Mouse (Mus musculus): ENCODE results near the gene 5730596B20Rik.

Gene 5730596B20Rik

GRCm38 (mm10) chr6:52212556-52213118 is 35.3 kb downstream of the 5730596B20Rik start:
- DNase-seq (ENCODE audit: low read depth, low spot score): no peak

- no peak for DNase-seq (ENCODE audit: low read depth, low spot score)
Observed at GRCm38 (mm10) chr6:52213119-52213986, 36.1 kb downstream of the 5730596B20Rik start, which contains the start of the genes Hoxa3 and Gm28308. Hoxa3 (minus strand) TSS chr6:52213336. Gm28308 (minus strand) TSS chr6:52213339.

- DNase-seq (ENCODE audit: low read depth, low spot score): no peak
Observed at GRCm38 (mm10) chr6:52214271-52214670, 37.0 kb downstream of the 5730596B20Rik start.

DNA sequence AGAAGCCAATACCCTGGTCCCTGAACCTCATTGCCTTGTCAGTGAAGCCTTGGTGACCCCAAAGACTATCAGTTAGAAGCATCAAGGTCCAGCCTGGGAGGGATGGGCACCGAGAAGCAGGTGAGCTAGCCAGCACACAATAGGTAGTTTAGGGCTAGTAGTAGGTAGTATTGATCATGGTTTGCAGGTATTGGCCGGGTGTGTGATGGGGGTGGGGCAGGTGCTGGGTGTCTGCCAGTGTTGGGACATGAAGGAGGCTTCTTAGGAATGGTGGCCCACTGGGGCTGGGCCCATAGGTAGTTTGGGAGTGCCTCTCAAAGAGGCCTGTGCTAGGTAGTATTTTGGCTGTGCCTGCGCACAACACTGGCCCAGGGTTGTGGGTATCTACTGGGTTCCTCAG is 37.8 kb downstream of the 5730596B20Rik start:
- no peak for DNase-seq (ENCODE audit: low read depth, low spot score)

- DNase-seq (ENCODE audit: low read depth, low spot score): no peak
Observed at GRCm38 (mm10) chr6:52215771-52216535, 38.7 kb downstream of the 5730596B20Rik start.

GRCm38 (mm10) chr6:52216691-52217458 is 39.6 kb downstream of the 5730596B20Rik start:
- DNase-seq (ENCODE audit: low read depth, low spot score): no peak

- no peak for DNase-seq (ENCODE audit: low read depth, low spot score)
Observed at GRCm38 (mm10) chr6:52217459-52217768, 40.1 kb downstream of the 5730596B20Rik start.

- DNase-seq (ENCODE audit: low read depth, low spot score): no peak
Observed at GRCm38 (mm10) chr6:52217895-52218642, 40.8 kb downstream of the 5730596B20Rik start.

- DNase-seq (ENCODE audit: low read depth, low spot score): no peak
Observed at GRCm38 (mm10) chr6:52218643-52219215, 41.4 kb downstream of the 5730596B20Rik start.

DNA sequence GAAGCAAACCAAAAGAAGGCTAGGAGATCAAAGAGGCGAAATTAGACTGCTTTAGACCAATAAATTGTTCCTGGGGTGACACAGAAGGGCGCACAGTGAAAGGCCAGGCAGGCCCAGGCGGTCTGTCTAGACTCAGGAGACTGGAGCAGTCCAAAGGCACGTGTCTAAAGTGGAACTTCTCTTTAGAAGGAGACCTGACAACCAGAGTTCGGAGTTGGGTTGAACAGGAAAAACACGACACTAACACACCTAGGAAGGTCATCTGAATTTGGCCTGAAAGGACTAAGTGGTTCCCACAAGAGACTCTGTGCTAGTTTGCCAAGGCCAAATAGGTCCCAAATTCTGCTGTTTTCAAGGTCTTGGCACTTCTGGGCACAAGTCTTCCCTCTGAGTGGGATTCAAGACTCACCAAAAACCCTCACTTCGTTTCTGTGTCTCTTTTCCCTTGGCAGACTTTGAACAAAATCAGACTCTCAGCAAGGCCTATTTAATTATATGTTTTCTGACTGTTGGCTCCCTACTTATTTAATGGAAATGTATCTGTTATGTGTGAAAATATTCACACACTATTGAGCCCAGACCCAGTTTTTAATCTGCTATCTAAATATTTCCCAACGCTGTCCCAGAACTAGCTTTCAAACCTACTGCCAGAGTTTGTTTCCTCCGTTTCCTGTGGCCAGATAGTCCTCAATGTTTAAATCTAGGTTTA is 42.1 kb downstream of the 5730596B20Rik start:
- no peak for DNase-seq (ENCODE audit: low read depth, low spot score)

- no peak for DNase-seq (ENCODE audit: low read depth, low spot score)
Observed at GRCm38 (mm10) chr6:52220003-52220864, 42.9 kb downstream of the 5730596B20Rik start.

GRCm38 (mm10) chr6:52220865-52221310 is 43.6 kb downstream of the 5730596B20Rik start:
- no peak for DNase-seq (ENCODE audit: low read depth, low spot score)

DNA sequence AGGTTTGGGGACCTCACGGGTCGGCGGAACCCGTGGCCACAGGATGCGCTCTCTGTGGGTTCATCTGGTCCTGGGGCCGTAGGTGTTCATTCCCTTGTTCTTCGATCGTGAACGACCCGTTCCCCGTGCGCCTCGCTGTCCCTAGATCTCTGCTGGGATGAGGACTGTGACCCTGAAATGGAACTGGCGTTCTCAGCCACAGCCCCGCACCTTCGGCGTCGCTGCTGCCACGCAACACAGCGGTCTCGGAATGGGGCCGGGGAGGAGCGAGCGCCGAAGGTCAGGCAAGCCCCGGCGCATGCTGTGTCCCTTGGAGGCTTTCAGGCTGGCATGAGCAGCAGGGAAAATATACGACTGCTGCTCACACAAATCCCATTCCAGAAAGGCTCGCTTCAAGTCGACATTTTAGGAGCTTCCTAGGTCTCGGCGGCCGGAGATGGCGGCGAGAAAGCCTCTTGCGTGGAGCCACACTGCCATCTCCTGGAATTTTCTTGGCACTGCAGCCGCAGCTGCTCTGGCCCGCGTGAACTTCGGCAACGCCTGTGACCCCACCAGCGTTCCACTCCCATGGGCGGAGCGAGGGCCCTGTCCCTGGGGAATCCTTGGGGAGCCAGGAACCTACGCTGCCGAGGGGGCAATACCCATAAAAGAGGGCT is 44.2 kb downstream of the 5730596B20Rik start, which contains the start of gene Hoxa7:
Hoxa7 (minus strand) TSS at position 518 of the 656 bp plus-strand sequence.
- DNase-seq (ENCODE audit: low read depth, low spot score): peak; percentile 84

DNA sequence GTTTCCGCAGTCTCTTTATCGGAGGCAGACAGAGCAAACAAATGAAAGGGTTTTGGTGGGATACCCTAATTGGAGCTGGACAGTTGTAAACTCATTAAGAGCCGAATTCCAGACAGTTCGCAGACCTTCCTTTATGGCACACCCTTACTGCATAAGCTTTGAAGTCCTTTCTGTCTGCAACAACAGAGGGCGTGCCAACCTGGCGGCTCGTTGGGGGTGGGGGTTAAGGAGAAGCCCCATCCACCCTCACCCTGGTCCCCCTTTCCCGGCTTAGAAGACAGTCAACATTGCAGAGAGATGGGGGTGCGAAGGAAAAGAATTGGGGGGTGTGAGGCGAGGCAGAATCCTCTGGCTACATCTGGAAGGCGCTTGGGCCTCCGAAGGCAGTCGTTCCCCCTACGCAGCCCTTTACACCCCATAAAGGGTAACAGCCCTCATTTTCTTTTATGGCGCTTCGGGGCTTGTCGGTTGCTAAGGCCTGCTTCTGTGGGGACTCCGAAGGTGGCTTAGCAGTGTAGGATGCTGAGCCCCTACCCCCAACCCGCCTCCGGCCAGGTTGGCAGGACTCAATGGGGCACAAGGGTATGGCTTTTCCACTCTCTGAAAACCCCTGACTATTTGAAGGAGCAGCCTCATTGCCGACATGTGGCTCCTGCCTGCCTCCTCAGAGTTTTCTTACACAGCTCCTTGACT is 44.8 kb downstream of the 5730596B20Rik start:
- no peak for DNase-seq (ENCODE audit: low read depth, low spot score)

- no peak for DNase-seq (ENCODE audit: low read depth, low spot score)
Observed at GRCm38 (mm10) chr6:52222729-52223128, 45.4 kb downstream of the 5730596B20Rik start.

- no peak for DNase-seq (ENCODE audit: low read depth, low spot score)
Observed at GRCm38 (mm10) chr6:52223939-52224760, 46.9 kb downstream of the 5730596B20Rik start.
